Mouse (Mus musculus) limb, embryonic 11.5 days (tissue): ENCODE results near the gene Kctd5. TPM values are rescaled to one million over a fixed set of nuclear protein-coding genes. Genes with fewer than 3 reads are reported as not detected.

Source experiments
- microRNA-seq: library from miRNA; unstranded; fragments of <30 nt; microRNA quantifications from one replicate; pipeline ENCODE4, GENCODE M21; 2016
- polyA plus RNA-seq: library from polyadenylated mRNA; unstranded; fragments of >200 nt; fragmentation: Nextera tagmentation; extraction: Ambion mirVana; gene quantifications from 2 replicates; pipeline ENCODE4 v1.2.1, GENCODE M21; 2014

The Kctd5 gene
- polyA plus RNA-seq, 1 experiment from 2014 or later = 91.3 TPM

Small RNA genes lying within 50 kb of the gene (microRNA-seq; reads per million reads assigned to microRNA genes)
- gene Gm27700 = not detected

Other genes with a start within 250 kb of the Kctd5 start
- 1,135 and 1,167 TPM in 2 replicates for gene Elob, start 244.3 kb downstream of the Kctd5 start, polyA plus RNA-seq
- not detected in 2 replicates for gene Prss33, start 237.4 kb downstream of the Kctd5 start, polyA plus RNA-seq
- gene Prss32, start 229.6 kb downstream of the Kctd5 start, polyA plus RNA-seq = not detected in 2 replicates
- 2.5 and 2.6 TPM in 2 replicates for gene Prss41, start 229.3 kb downstream of the Kctd5 start, polyA plus RNA-seq
- not detected in 2 replicates for gene Prss21, start 205.4 kb downstream of the Kctd5 start, polyA plus RNA-seq
- not detected in 2 replicates for gene Dcpp1, start 192.6 kb downstream of the Kctd5 start, polyA plus RNA-seq
- not detected in 2 replicates for gene Dcpp2, start 192.6 kb downstream of the Kctd5 start, polyA plus RNA-seq
- not detected in 2 replicates for gene Dcpp3, start 156.0 kb downstream of the Kctd5 start, polyA plus RNA-seq
- not detected in 2 replicates for gene Sbp, start 131.8 kb downstream of the Kctd5 start, polyA plus RNA-seq
- gene Sbpl, start 118.2 kb downstream of the Kctd5 start, polyA plus RNA-seq = not detected in 2 replicates
- not detected in 2 replicates for gene Prss30, start 92.9 kb downstream of the Kctd5 start, polyA plus RNA-seq
- 0.99 and 1.4 TPM in 2 replicates for gene Prss22, start 75.4 kb downstream of the Kctd5 start, polyA plus RNA-seq
- gene Prss27, start 35.3 kb downstream of the Kctd5 start, polyA plus RNA-seq = 0.20 and 0.27 TPM in 2 replicates
- 35.5 and 36.5 TPM in 2 replicates for gene Pdpk1, start 77.4 kb upstream of the Kctd5 start, polyA plus RNA-seq
- gene Amdhd2, start 90.3 kb upstream of the Kctd5 start, polyA plus RNA-seq = 32.6 and 37.8 TPM in 2 replicates
- gene Atp6v0c, start 96.2 kb upstream of the Kctd5 start, polyA plus RNA-seq = 391 and 434 TPM in 2 replicates
- gene Tbc1d24, start 132.1 kb upstream of the Kctd5 start, polyA plus RNA-seq = 5.0 and 5.2 TPM in 2 replicates
- 9.2 and 9.5 TPM in 2 replicates for gene Ntn3, start 136.0 kb upstream of the Kctd5 start, polyA plus RNA-seq
- gene Tedc2, start 147.4 kb upstream of the Kctd5 start, polyA plus RNA-seq = 21.9 and 23.4 TPM in 2 replicates
- gene Ccnf, start 178.0 kb upstream of the Kctd5 start, polyA plus RNA-seq = 103 and 108 TPM in 2 replicates